Mouse (Mus musculus) megakaryocyte-erythroid progenitor cell, adult 5 weeks (primary cell): Measurements from ENCODE around the gene Cyp4a10. TPM values are rescaled to one million over a fixed set of nuclear protein-coding genes. Genes with fewer than 3 reads are reported as not detected.

Experiments used
- polyA plus RNA-seq: library from polyadenylated mRNA; stranded (reverse); fragments of >175 nt; gene quantifications from 2 replicates; pipeline ENCODE4 v1.2.3, GENCODE M21; 2012

Cyp4a10 gene
- not detected in 2 replicates for polyA plus RNA-seq

GRCm38 (mm10) chr4:115518000-115518399 is at the start of gene Cyp4a10:
Gene Cyp4a10, plus strand, starts transcription at chr4:115518264.

GRCm38 (mm10) chr4:115496001-115496400 is 22.1 kb upstream of the Cyp4a10 start, which contains the start of gene Cyp4a14:
Gene Cyp4a14, minus strand, starts transcription at chr4:115496142.

GRCm38 (mm10) chr4:115563401-115563800 is 45.3 kb downstream of the Cyp4a10 start, which contains the start of gene Cyp4a31:
Gene Cyp4a31, plus strand, starts transcription at chr4:115563649.

Other genes starting within 250 kb of the Cyp4a10 start
- gene Cyp4a12a, start 219.2 kb upstream of the Cyp4a10 start, polyA plus RNA-seq: not detected in 2 replicates
- not detected in 2 replicates for gene Cyp4a12b, start 106.6 kb upstream of the Cyp4a10 start, polyA plus RNA-seq
- gene Cyp4a30b, start 65.7 kb upstream of the Cyp4a10 start, polyA plus RNA-seq: not detected in 2 replicates
- not detected in 2 replicates for gene Cyp4a14, start 22.1 kb upstream of the Cyp4a10 start, polyA plus RNA-seq
- not detected in 2 replicates for gene Cyp4a31, start 45.4 kb downstream of the Cyp4a10 start, polyA plus RNA-seq
- gene Cyp4a32, start 82.7 kb downstream of the Cyp4a10 start, polyA plus RNA-seq: not detected in 2 replicates
- 0.10 and 0.14 TPM in 2 replicates for gene Cyp4b1, start 129.5 kb downstream of the Cyp4a10 start, polyA plus RNA-seq
- 11.9 and 13.9 TPM in 2 replicates for gene Efcab14, start 219.5 kb downstream of the Cyp4a10 start, polyA plus RNA-seq